Mouse (Mus musculus) heart, embryonic 12.5 days (tissue): ENCODE data around the gene Trpd52l3. TPM values are rescaled to one million over a fixed set of nuclear protein-coding genes. Genes with fewer than 3 reads are reported as not detected.

ENCODE experiments used
- ATAC-seq: fragments of 200-750 bp; cut with Nextera tagmentation; 2 replicates; pipeline ENCODE4 v1.8.0; 2017; ENCODE audit warnings: moderate TSS enrichment, moderate library complexity; ENCODE audit not compliant: insufficient number of reproducible peaks, low FRiP score
- H3K27ac ChIP-seq: fragments of 300-500 bp; sonication (generic); 2 replicates; pipeline ENCODE4 v1.5.1; 2016; ENCODE audit warnings: mild to moderate bottlenecking, moderate library complexity; ENCODE audit not compliant: poor library complexity, severe bottlenecking
- H3K27me3 ChIP-seq: fragments of 300-500 bp; sonication (generic); replicated peaks from 2 replicates; pipeline ENCODE4 v1.6.1; 2016; ENCODE audit warnings: mild to moderate bottlenecking, moderate library complexity
- H3K36me3 ChIP-seq: fragments of 300-500 bp; sonication (generic); 2 replicates; pipeline ENCODE4 v1.6.1; 2016; ENCODE audit warnings: mild to moderate bottlenecking, moderate library complexity
- H3K4me1 ChIP-seq: fragments of 300-500 bp; sonication (generic); replicated peaks from 2 replicates; pipeline ENCODE4 v1.6.1; 2016; ENCODE audit warnings: mild to moderate bottlenecking
- H3K4me2 ChIP-seq: fragments of 300-500 bp; sonication (generic); 2 replicates; pipeline ENCODE4 v1.6.1; 2016; ENCODE audit warnings: mild to moderate bottlenecking, moderate library complexity
- H3K4me3 ChIP-seq: fragments of 300-500 bp; sonication (generic); 2 replicates; pipeline ENCODE4 v1.5.1; 2016; ENCODE audit warnings: mild to moderate bottlenecking
- H3K9ac ChIP-seq: fragments of 300-500 bp; sonication (generic); 2 replicates; pipeline ENCODE4 v1.6.1; 2016; ENCODE audit warnings: mild to moderate bottlenecking, moderate library complexity
- H3K9me3 ChIP-seq: fragments of 300-500 bp; sonication (generic); replicated peaks from 2 replicates; pipeline ENCODE4 v1.6.1; 2016; ENCODE audit warnings: mild to moderate bottlenecking, moderate library complexity
- WGBS: fragments of 180-500 bp; shearing (Covaris S2); methylation state at CpG from one replicate; pipeline ENCODE4 v1.1.7; 2016; 5-methylcytosine and 5-hydroxymethylcytosine counted together
- polyA plus RNA-seq: library from polyadenylated mRNA; unstranded; fragments of >200 nt; fragmentation: Nextera tagmentation; extraction: Ambion mirVana; gene quantifications from 2 replicates; pipeline ENCODE4 v1.2.1, GENCODE M21; 2016

Gene Trpd52l3
- polyA plus RNA-seq, 1 experiment from 2014 or later: not detected

DNA sequence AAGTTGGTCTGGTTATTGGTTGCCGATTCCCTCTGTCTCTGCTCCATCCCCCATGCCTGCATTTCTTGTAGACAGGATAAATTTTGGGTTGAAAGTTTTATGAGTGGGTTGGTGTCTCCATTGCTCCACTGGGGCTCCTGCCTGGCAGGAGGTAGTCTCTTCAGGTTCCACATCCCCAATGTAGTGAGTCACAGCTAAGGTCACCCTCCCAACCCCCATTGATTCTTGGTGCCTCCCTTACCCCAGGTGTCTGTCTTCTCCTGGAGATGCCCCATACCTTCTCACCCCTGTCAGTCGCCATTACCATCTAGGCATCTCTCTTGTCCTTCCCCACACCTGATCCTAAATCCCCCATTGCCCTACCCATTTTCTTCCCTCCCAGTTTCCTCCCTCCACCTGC, 50.6 kb downstream of the Trpd52l3 start:
- ATAC-seq: peak; percentile 25; the same call in 1 of the 2 replicates
- Histone ChIP-seq H3K36me3 (peaks cover 13% of the 10 kb centered on the region), H3K27ac (no peak overlapping the region), H3K27me3 (no peaks in the 10 kb centered on the region), H3K4me1 (peaks cover 10% of the 10 kb centered on the region), H3K9me3 (no peaks in the 10 kb centered on the region), H3K9ac (no peak overlapping the region), H3K4me3 (no peak overlapping the region), H3K4me2 (no peak overlapping the region)
- 93% methylated on average over 2 of the region's 2 CpGs for WGBS

Other genes with a start within 250 kb of the Trpd52l3 start
- 3.7 and 4.2 TPM in 2 replicates for gene 9930021J03Rik, start 197.8 kb upstream of the Trpd52l3 start, polyA plus RNA-seq
- gene Ranbp6, start 190.8 kb upstream of the Trpd52l3 start, polyA plus RNA-seq: 19.7 and 20.7 TPM in 2 replicates
- 5.3 and 5.5 TPM in 2 replicates for gene Il33, start 78.7 kb upstream of the Trpd52l3 start, polyA plus RNA-seq
- gene Uhrf2, start 26.7 kb downstream of the Trpd52l3 start, polyA plus RNA-seq: 61.6 and 68.4 TPM in 2 replicates
- gene Gldc, start 171.6 kb downstream of the Trpd52l3 start, polyA plus RNA-seq: 4.7 and 4.9 TPM in 2 replicates
- not detected in 2 replicates for gene Mbl2, start 229.2 kb downstream of the Trpd52l3 start, polyA plus RNA-seq